Mouse (Mus musculus) thymus, adult 2 months (tissue): ENCODE results near the gene Olfr618. TPM values are rescaled to one million over a fixed set of nuclear protein-coding genes. Genes with fewer than 3 reads are reported as not detected.
"Not testable (repeated sequence)": the region's sequence is repeated elsewhere in the genome, so short reads cannot be mapped to it uniquely, and the experiment has no call there.

Source experiments
- DNase-seq: peaks from one replicate; pipeline ENCODE4 v3.0.0; 2021
- H3K27ac ChIP-seq: fragments of 200-500 bp; 2 replicates; pipeline ENCODE4 v1.5.1; 2012; ENCODE audit warnings: low read length, control low read depth; ENCODE audit not compliant: control insufficient read depth, insufficient read depth
- H3K27me3 ChIP-seq: fragments of 200-500 bp; 2 replicates; pipeline ENCODE4 v1.6.1; 2012; ENCODE audit warnings: mild to moderate bottlenecking, low read length, moderate library complexity, mixed read lengths; ENCODE audit not compliant: control insufficient read depth, insufficient read depth
- H3K36me3 ChIP-seq: fragments of 200-500 bp; 2 replicates; pipeline ENCODE4 v1.6.1; 2012; ENCODE audit warnings: mild to moderate bottlenecking, low read length, moderate library complexity; ENCODE audit not compliant: control insufficient read depth, insufficient read depth
- H3K4me1 ChIP-seq: fragments of 200-500 bp; replicated peaks from 2 replicates; pipeline ENCODE4 v1.6.1; 2012; ENCODE audit warnings: low read length; ENCODE audit not compliant: control insufficient read depth, insufficient read depth
- H3K4me3 ChIP-seq: fragments of 200-500 bp; 2 replicates; pipeline ENCODE4 v1.5.1; 2012; ENCODE audit warnings: mild to moderate bottlenecking, low read length, control low read depth, moderate library complexity; ENCODE audit not compliant: control insufficient read depth, insufficient read depth
- CTCF ChIP-seq: fragments of 200-500 bp; IDR thresholded peaks from 2 replicates; pipeline ENCODE4 v1.5.1; 2012; ENCODE audit warnings: mild to moderate bottlenecking, control low read depth, low read length, moderate library complexity, borderline replicate concordance; ENCODE audit not compliant: control insufficient read depth, poor library complexity, insufficient read depth; ENCODE audit errors: extremely low read depth
- POLR2A ChIP-seq: fragments of 200-500 bp; IDR thresholded peaks from 2 replicates; pipeline ENCODE4 v1.6.1; 2012; ENCODE audit warnings: mild to moderate bottlenecking, low read length, control low read depth, moderate library complexity; ENCODE audit not compliant: control insufficient read depth, poor library complexity, insufficient read depth; ENCODE audit errors: extremely low read depth
- WGBS: fragments of 180-500 bp; shearing (Covaris S2); methylation state at CpG from one replicate; pipeline ENCODE4 v1.1.7; 2018; 5-methylcytosine and 5-hydroxymethylcytosine counted together
- polyA plus RNA-seq: library from polyadenylated mRNA; depleted of rRNA; stranded (reverse); fragments of >200 nt; gene quantifications from 2 replicates; pipeline ENCODE4 v1.2.3, GENCODE M21; 2012; rRNA removed

Olfr618 gene
- not detected in 2 replicates for polyA plus RNA-seq

GRCm38 (mm10) chr7:103589803-103590202, at the start of gene Olfr618:
Olfr618 (plus strand) TSS chr7:103590103.
- no peak for TF ChIP-seq POLR2A
- TF ChIP-seq CTCF: no peak
- 83% methylated on average over 2 of the region's 2 CpGs for whole genome bisulfite sequencing

GRCm38 (mm10) chr7:103542617-103543016, 47.3 kb upstream of the Olfr618 start, which contains the start of gene Olfr612:
Olfr612 (minus strand) TSS chr7:103542717.
- H3K4me3 ChIP-seq: not testable (repeated sequence)
- WGBS: 93% methylated on average over 2 of the region's 2 CpGs

More at GRCm38 (mm10) chr7:103589803-103590202, at the start of gene Olfr618:
- DNase-seq: no peak
- H3K36me3 ChIP-seq: no peaks in the 10 kb centered on the region
- H3K4me3 ChIP-seq: no peak within 1 kb of the TSS
- H3K4me1 ChIP-seq: no peaks in the 10 kb centered on the region
- no peaks in the 10 kb centered on the region for H3K27me3 ChIP-seq
- H3K27ac ChIP-seq: no peak within 1 kb of the TSS

GRCm38 (mm10) chr7:103547774-103548173, 42.1 kb upstream of the Olfr618 start, which contains the start of gene Olfr613:
Olfr613 (plus strand) TSS chr7:103548074.
- no peak within 1 kb of the TSS for H3K27ac ChIP-seq
- H3K4me3 ChIP-seq: no peak within 1 kb of the TSS
- TF ChIP-seq POLR2A (no peak), CTCF (no peak)
- no peak for DNase-seq
- WGBS: 41% methylated on average over 2 of the region's 2 CpGs
- H3K27me3 ChIP-seq: no peaks in the 10 kb centered on the region
- H3K36me3 ChIP-seq: no peaks in the 10 kb centered on the region
- no peaks in the 10 kb centered on the region for H3K4me1 ChIP-seq

More at GRCm38 (mm10) chr7:103542617-103543016, 47.3 kb upstream of the Olfr618 start, which contains the start of gene Olfr612:
- H3K27me3 ChIP-seq, H3K27ac ChIP-seq, H3K36me3 ChIP-seq, DNase-seq, H3K4me1 ChIP-seq: not testable (repeated sequence)

- no peaks in the 10 kb centered on the region for H3K27me3 ChIP-seq
- no peak for DNase-seq
- no peaks in the 10 kb centered on the region for H3K4me1 ChIP-seq
- 86% methylated on average over 2 of the region's 2 CpGs for WGBS
- H3K4me3 ChIP-seq: no peak within 1 kb of the TSS
- no peak within 1 kb of the TSS for H3K27ac ChIP-seq
- no peak for TF ChIP-seq CTCF
- TF ChIP-seq POLR2A: no peak
- no peaks in the 10 kb centered on the region for H3K36me3 ChIP-seq
These were observed 34.1 kb upstream of the Olfr618 start, which contains the start of gene Olfr615 for GRCm38 (mm10) chr7:103555779-103556178. Olfr615 (plus strand) TSS chr7:103556079.

DNA sequence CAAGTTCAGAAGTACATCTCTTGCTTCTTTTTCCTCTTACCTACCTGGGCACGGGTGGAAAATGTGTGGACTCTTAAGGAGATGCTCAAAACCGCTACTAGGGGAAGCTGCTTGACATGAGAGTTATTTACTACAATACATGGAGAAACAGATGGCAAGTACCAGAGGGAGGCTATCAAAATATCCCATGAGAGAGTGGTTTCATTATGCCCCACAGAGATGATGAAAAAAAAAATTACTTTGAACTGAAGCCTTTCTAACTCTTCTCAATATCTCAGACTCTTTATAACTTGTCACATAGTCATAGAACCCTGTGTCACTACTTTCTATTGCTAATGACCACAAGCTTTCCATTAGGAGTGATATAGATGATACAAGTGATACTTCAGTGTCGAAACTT, 20.9 kb upstream of the Olfr618 start, which contains the start of gene Olfr616:
Gene Olfr616, minus strand, starts transcription at position 101 of the 400 bp plus-strand sequence.
- no peak for DNase-seq
- no peaks in the 10 kb centered on the region for H3K4me1 ChIP-seq
- H3K4me3 ChIP-seq: no peak within 1 kb of the TSS
- no peak within 1 kb of the TSS for H3K27ac ChIP-seq
- TF ChIP-seq POLR2A: no peak
- no peak for TF ChIP-seq CTCF
- 90% methylated on average over 3 of the region's 3 CpGs for WGBS
- no peaks in the 10 kb centered on the region for H3K27me3 ChIP-seq
- H3K36me3 ChIP-seq: no peaks in the 10 kb centered on the region

GRCm38 (mm10) chr7:103572761-103573160, 17.1 kb upstream of the Olfr618 start, which contains the start of gene Olfr617:
Olfr617 (plus strand) TSS chr7:103573061.
- 96% methylated on average over 1 of the region's 1 CpGs for WGBS
- Histone ChIP-seq H3K27ac (no peak within 1 kb of the TSS), H3K36me3 (no peaks in the 10 kb centered on the region), H3K27me3 (no peaks in the 10 kb centered on the region), H3K4me1 (no peaks in the 10 kb centered on the region), H3K4me3 (no peak within 1 kb of the TSS)
- TF ChIP-seq CTCF (no peak), POLR2A (no peak)
- DNase-seq: no peak

GRCm38 (mm10) chr7:103600275-103600674, 10.4 kb downstream of the Olfr618 start, which contains the start of gene Olfr619:
Olfr619 (plus strand) TSS chr7:103600575.
- H3K27ac ChIP-seq: no peak within 1 kb of the TSS
- no peak within 1 kb of the TSS for H3K4me3 ChIP-seq
- no peak for DNase-seq
- H3K36me3 ChIP-seq: no peaks in the 10 kb centered on the region
- no peaks in the 10 kb centered on the region for H3K27me3 ChIP-seq
- TF ChIP-seq CTCF: no peak
- TF ChIP-seq POLR2A: no peak
- H3K4me1 ChIP-seq: no peaks in the 10 kb centered on the region
